Mouse (Mus musculus) lung, postnatal 0 days (tissue): Measurements from ENCODE around the gene Ptpra. TPM values are rescaled to one million over a fixed set of nuclear protein-coding genes. Genes with fewer than 3 reads are reported as not detected.
A peak's percentile ranks its signal among the peaks of the same experiment; 100 is the strongest.

Source experiments
- ATAC-seq: fragments of 200-750 bp; cut with Nextera tagmentation; 2 replicates; pipeline ENCODE4 v1.8.0; 2017; ENCODE audit warnings: moderate library complexity
- DNase-seq: peaks from one replicate; pipeline ENCODE4 v3.0.0-alpha.2; 2016; ENCODE audit warnings: low spot score
- H3K27ac ChIP-seq: fragments of 300-500 bp; sonication (generic); 2 replicates; pipeline ENCODE4 v1.5.1; 2014; ENCODE audit warnings: antibody characterized with exemption, mild to moderate bottlenecking, low read length, mixed read lengths
- H3K27me3 ChIP-seq: fragments of 300-500 bp; sonication (generic); replicated peaks from 2 replicates; pipeline ENCODE4 v1.6.1; 2014; ENCODE audit warnings: low read length, mixed read lengths; ENCODE audit not compliant: insufficient read depth
- H3K36me3 ChIP-seq: fragments of 300-500 bp; sonication (generic); 2 replicates; pipeline ENCODE4 v1.6.1; 2014; ENCODE audit warnings: low read length, mixed read lengths; ENCODE audit not compliant: insufficient read depth
- H3K4me1 ChIP-seq: fragments of 300-500 bp; sonication (generic); 2 replicates; pipeline ENCODE4 v1.6.1; 2014; ENCODE audit warnings: antibody characterized with exemption, low read depth, low read length, mixed read lengths; ENCODE audit not compliant: insufficient read depth
- H3K4me2 ChIP-seq: fragments of 300-500 bp; sonication (generic); replicated peaks from 2 replicates; pipeline ENCODE4 v1.6.1; 2014; ENCODE audit warnings: low read depth, mild to moderate bottlenecking, low read length, moderate library complexity, mixed read lengths
- H3K4me3 ChIP-seq: fragments of 300-500 bp; sonication (generic); 2 replicates; pipeline ENCODE4 v1.5.1; 2014; ENCODE audit warnings: low read depth, low read length
- H3K9ac ChIP-seq: fragments of 300-500 bp; sonication (generic); replicated peaks from 2 replicates; pipeline ENCODE4 v1.6.1; 2014; ENCODE audit warnings: low read depth, mild to moderate bottlenecking
- H3K9me3 ChIP-seq: fragments of 300-500 bp; sonication (generic); 2 replicates; pipeline ENCODE4 v1.6.1; 2016; ENCODE audit warnings: low read length, mixed read lengths
- CTCF ChIP-seq: IDR thresholded peaks from 2 replicates; pipeline ENCODE4 v1.5.1; 2016; ENCODE audit warnings: antibody characterized with exemption, mild to moderate bottlenecking
- EP300 ChIP-seq: IDR thresholded peaks from 2 replicates; pipeline ENCODE4 v1.6.1; 2016; ENCODE audit warnings: antibody characterized with exemption, mild to moderate bottlenecking, control low read depth
- WGBS: fragments of 180-500 bp; shearing (Covaris S2); extraction: QIAGEN DNeasy Blood & Tissue Kit; methylation state at CpG from one replicate; pipeline ENCODE4 v1.1.7; 2014; 5-methylcytosine and 5-hydroxymethylcytosine counted together
- polyA plus RNA-seq: library from polyadenylated mRNA; unstranded; fragments of >200 nt; fragmentation: Nextera tagmentation; extraction: Ambion mirVana; gene quantifications from 2 replicates; pipeline ENCODE4 v1.2.1, GENCODE M21; 2015

Gene Ptpra
- polyA plus RNA-seq, 1 experiment from 2014 or later, result 46.1 TPM

DNA sequence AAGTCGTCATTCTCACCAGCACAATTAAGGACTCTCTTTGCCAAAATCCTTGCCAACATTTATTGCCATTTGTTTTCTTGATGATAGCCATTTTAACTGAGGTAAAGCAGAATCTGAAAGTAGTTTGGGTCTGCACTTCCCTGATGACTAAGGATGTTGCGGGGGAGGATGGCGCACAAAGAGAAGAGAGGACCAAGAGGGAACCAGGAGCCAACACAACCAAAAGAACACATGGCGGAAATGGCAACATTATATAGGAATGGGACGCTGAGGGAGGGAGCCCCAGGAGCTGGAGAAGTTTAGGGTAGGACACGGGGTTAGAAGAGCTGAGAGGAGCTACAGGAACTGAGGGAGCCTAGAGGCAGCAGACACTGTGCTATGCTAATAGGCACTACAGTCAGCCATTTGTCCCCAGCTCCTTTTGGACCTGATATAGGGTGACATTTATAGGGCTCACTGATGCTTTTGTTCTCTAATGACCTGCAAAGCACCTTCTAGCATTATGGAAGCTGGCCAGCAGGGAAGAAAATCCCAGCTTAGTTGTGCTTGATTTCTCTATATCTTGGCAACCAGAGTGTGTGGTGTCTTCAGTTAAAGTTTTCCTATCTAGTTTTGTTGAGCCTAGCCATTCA is 26.7 kb downstream of the Ptpra start:
- 74% methylated on average over 6 of the region's 6 CpGs for whole genome bisulfite sequencing
- no peak for DNase-seq

DNA sequence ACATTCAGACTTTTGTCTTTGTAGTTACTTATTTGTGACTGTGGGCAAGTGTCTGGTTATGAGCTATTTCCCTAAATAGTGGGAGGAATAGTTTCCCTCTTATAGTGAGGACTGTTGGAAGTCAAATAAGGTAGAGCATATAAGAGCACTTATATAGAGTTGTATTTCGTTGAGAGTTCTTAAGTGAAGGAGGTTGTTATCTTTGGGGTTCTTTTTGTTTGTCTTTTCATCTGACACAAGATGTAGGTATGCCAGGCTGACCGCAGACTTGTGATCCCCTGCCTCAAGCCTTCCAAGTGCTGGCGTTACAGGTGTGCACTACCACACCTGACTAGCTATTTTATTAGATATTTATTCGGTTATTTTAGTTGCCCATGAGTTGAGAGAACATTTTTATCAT is 32.1 kb downstream of the Ptpra start:
- WGBS, result 61% methylated on average over 4 of the region's 4 CpGs
- H3K9ac ChIP-seq, result no peak overlapping the region
- peak; percentile 76 for DNase-seq
- no peak overlapping the region for H3K4me2 ChIP-seq
- peak; percentile 65 for TF ChIP-seq EP300
- no peak for TF ChIP-seq CTCF
- H3K4me1 ChIP-seq, result 0 out of 2 replicates have a peak, but pooled peaks cover 3% of the 10 kb centered on the region
- ATAC-seq, result peak; percentile 90
- H3K36me3 ChIP-seq, result no peaks in the 10 kb centered on the region
- no peak overlapping the region for H3K27ac ChIP-seq
- no peaks in the 10 kb centered on the region for H3K9me3 ChIP-seq
- no peak overlapping the region for H3K4me3 ChIP-seq
- peaks cover 8% of the 10 kb centered on the region; the same call in 1 of the 2 replicates for H3K27me3 ChIP-seq

More for the DNA sequence above, 26.7 kb downstream of the Ptpra start:
- Histone ChIP-seq H3K4me1 (no peaks in the 10 kb centered on the region), H3K27ac (no peak overlapping the region), H3K9me3 (no peaks in the 10 kb centered on the region), H3K27me3 (no peaks in the 10 kb centered on the region), H3K36me3 (no peaks in the 10 kb centered on the region), H3K4me3 (no peak overlapping the region), H3K4me2 (no peak overlapping the region), H3K9ac (no peak overlapping the region)
- TF ChIP-seq EP300 (no peak), CTCF (no peak)
- ATAC-seq, result no peak

DNA sequence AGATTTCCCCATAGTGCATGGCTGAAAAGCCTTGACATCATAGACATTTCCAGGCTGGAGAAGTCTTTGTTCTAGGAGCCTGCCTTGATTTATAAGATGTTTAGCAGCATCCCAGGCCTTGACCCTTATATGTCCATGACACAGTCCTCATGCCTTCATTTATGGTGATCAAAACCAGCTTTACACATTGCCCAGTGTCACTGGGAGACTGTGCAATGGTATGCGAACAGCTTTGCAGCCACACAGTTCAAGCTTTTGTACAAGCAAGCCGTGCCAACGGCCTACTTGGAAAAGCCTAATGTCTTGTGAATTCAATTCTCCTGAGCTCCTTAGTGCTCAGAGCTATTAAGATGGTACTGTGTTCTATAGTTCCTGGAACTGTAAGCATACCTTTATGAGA is 32.6 kb downstream of the Ptpra start:
- WGBS, result 56% methylated on average over 3 of the region's 3 CpGs
- DNase-seq (no peak), ATAC-seq (peak; percentile 25; the same call in 1 of the 2 replicates)
- Histone ChIP-seq H3K27ac (no peak overlapping the region), H3K9me3 (no peaks in the 10 kb centered on the region), H3K9ac (no peak overlapping the region), H3K36me3 (no peaks in the 10 kb centered on the region), H3K27me3 (peaks cover 8% of the 10 kb centered on the region; the same call in 1 of the 2 replicates), H3K4me2 (no peak overlapping the region), H3K4me3 (no peak overlapping the region), H3K4me1 (0 out of 2 replicates have a peak, but pooled peaks cover 3% of the 10 kb centered on the region)
- no peak for TF ChIP-seq CTCF
- no peak for TF ChIP-seq EP300

DNA sequence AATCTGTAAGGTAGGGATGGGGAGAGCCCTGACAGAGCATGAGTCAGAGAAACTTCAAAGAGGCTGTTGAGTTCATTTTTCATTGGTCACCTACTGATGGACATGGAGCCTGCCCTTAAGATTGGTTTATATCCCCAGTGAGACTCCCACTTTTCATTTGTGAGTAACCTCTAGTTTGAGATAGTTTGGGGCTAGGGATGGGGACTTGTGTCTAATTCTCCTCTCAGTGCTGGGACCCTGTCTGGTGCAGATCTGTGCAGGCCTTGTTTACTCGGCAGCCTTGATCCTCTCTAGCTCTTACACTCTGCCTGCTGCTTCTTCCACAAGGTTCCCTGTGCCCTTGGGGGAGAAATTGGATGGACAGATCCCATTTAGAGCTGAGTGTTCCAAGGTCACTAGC is 34.1 kb downstream of the Ptpra start:
- Histone ChIP-seq H3K4me3 (no peak overlapping the region), H3K36me3 (no peaks in the 10 kb centered on the region), H3K9me3 (no peaks in the 10 kb centered on the region), H3K9ac (no peak overlapping the region), H3K4me2 (no peak overlapping the region), H3K27me3 (peaks cover 8% of the 10 kb centered on the region; the same call in 1 of the 2 replicates), H3K4me1 (0 out of 2 replicates have a peak, but pooled peaks cover 3% of the 10 kb centered on the region), H3K27ac (no peak overlapping the region)
- WGBS, result 84% methylated on average over 1 of the region's 1 CpGs
- DNase-seq (no peak), ATAC-seq (no peak)
- TF ChIP-seq CTCF (no peak), EP300 (no peak)

DNA sequence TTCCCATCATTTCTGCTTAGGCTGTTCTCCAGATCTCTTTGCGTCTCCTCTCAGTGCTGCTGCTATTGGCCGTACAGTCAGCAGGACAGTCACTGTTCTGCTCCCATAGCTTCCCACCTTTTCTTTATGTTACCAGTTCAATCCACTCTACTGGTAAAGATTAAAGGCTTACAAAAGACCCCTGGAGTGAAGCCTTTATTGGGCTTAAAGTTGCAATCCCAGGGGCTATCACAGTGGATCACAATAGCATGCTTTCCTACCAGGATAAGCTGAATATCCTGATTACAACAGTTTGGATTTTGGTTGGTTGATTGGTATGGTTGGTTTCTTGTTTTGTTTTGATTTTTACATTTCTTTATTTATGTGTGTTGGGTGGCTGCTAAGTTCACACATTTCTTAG is 37.9 kb downstream of the Ptpra start:
- H3K4me2 ChIP-seq, result no peak overlapping the region
- no peaks in the 10 kb centered on the region for H3K9me3 ChIP-seq
- peaks cover 8% of the 10 kb centered on the region; the same call in 1 of the 2 replicates for H3K27me3 ChIP-seq
- H3K36me3 ChIP-seq, result no peaks in the 10 kb centered on the region
- no peaks in the 10 kb centered on the region for H3K4me1 ChIP-seq
- DNase-seq (no peak), ATAC-seq (no peak)
- TF ChIP-seq CTCF (no peak), EP300 (no peak)
- H3K4me3 ChIP-seq, result no peak overlapping the region
- no peak overlapping the region for H3K9ac ChIP-seq
- WGBS, result 90% methylated on average over 2 of the region's 2 CpGs
- H3K27ac ChIP-seq, result no peak overlapping the region

DNA sequence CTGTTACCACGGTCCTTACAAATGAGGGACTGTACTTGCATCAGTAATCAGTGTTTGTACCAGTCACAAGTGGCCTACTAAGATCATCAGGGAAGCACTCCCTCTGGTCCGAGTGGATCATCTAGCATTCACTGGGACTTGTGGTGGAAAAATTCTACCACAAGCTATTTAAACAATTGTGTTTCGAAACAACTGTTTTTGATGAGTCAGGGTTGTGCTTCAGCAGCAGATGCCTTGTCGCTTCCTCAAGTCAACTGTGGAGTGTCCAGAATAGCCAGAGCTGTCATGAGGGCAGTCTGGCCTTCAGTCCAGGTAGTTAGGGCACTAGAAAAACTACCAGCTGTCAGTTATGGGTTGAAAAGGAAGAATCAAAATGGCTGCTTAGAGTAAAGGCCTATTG is 38.5 kb downstream of the Ptpra start:
- peak; percentile 37 for ATAC-seq
- Histone ChIP-seq H3K4me3 (no peak overlapping the region), H3K27ac (no peak overlapping the region), H3K4me2 (no peak overlapping the region), H3K9me3 (no peaks in the 10 kb centered on the region), H3K27me3 (peaks cover 8% of the 10 kb centered on the region; the same call in 1 of the 2 replicates), H3K36me3 (no peaks in the 10 kb centered on the region), H3K9ac (no peak overlapping the region), H3K4me1 (no peaks in the 10 kb centered on the region)
- 68% methylated on average over 4 of the region's 4 CpGs for WGBS
- DNase-seq, result peak; percentile 64
- TF ChIP-seq CTCF, result no peak
- no peak for TF ChIP-seq EP300
